Mouse (Mus musculus): ENCODE measurements around the gene Gm10273.

- no peak for TF ChIP-seq POLR2A (IDR thresholded peaks at IDR 0.05; ENCODE audit: extremely low read depth, insufficient read depth, low read length)
- TF ChIP-seq CTCF (IDR thresholded peaks at IDR 0.05; ENCODE audit: extremely low read depth, insufficient read depth, low read length) = no peak
These were observed 40.3 kb downstream of the Gm10273 start for GRCm38 (mm10) chr10:59435746-59436145.

Measured in cortical plate, adult 2 months (tissue).